Mouse (Mus musculus): Measurements from ENCODE around the gene Btc.

DNA sequence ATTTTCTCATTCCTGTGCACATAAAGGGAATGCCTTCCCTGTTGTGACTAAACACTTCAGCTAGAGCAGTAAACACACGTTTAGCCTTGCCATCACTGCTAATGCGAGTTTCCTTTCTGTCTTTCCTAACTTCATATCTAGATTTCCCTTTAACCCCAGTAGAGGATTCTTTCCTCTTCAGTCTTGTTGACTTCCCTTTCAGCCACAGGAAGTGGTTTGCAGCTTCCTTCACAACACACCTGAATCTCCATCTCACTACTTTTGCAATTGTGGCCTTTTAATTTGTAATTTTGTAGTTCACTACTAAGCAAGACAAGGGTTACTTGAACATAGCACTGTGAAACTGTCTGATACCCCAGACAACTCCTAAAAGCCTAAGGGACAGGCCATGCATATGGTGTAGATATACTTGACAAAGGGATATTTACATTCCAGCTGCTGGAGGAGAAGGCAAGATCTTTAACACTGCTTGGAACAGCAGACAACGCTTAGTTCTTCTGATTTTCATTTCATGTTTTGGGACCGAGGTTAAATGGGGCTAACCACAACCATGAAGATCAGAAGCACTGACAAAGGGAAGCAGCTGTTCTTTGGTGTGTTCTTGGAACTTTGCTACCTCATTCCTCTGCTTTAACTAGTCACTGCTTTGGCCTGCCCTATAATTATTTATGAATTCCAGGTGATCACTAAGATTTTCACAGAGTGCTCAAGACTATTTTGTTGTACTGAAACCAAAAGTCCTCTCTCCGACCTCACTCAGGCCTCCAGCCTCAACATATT, 60.6 kb downstream of the Btc start:
- TF ChIP-seq POLR2A (IDR thresholded peaks at IDR 0.05; ENCODE audit: low read depth, low read length) (no peak), CTCF (conservative IDR thresholded peaks at IDR 0.05; ENCODE audit: insufficient read depth, insufficient read length, low read depth, low read length) (no peak)

Measured in kidney, adult 2 months (tissue).